Comparison of ENCODE assay signal across 17 mouse cellular contexts in the genomic region with DNA sequence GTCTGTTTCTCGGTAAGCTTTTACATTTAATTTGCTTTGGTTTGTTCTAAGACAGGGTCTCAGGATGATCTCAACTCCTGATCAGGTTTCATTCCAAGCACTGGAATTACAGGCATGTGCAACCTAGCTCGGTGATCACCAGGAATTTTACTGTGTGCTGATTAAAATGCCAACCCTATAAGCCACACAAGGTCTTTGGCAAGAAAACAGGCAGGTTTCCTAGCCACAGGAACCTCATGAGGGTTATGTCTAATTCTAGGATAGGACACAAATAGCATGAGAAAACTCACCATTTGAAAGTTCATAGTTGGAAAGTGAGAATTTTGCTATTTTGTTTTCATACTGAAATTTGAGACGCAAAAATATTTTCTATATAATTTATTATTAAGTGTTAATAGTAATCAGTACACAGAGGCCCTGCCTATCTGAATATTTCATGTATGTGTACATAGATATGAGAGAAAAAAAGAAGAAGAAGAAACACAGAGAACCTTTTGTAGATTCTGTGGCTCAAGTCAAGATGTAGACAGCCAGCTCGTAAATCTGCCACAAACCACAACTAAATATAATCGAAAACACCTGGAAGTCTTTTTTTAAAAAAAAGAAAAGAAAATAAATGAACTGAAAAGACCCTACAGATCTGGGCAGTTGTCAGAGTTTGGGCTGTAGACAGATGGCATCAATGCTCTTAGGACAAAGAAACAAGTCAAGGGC. TPM values are rescaled to one million over a fixed set of nuclear protein-coding genes. Genes with fewer than 3 reads are reported as not detected.
A peak's percentile ranks its signal among the peaks of the same experiment; 100 is the strongest.
DNase-seq lines count a peak whose midpoint lies in the region; ATAC-seq and TF ChIP-seq lines count a peak whose summit lies in the region.
"Had no signal": no experiment of that assay in that cellular context is flagged by ENCODE, and none has a peak within 500 bp of the region (broad histone marks: within the 10 kb centered on the region; RNA-seq: fewer than 3 reads in every experiment).

No protein-coding gene starts in this region.

- TF ChIP-seq POLR2A in lung, adult 2 months (IDR thresholded peaks at IDR 0.05; ENCODE audit: borderline replicate concordance, extremely low read depth, low read depth, low read length), result no peak
- TF ChIP-seq POLR2A in embryonic fibroblast, embryonic 13.5 days (IDR thresholded peaks at IDR 0.05; ENCODE audit: low read depth, low read length), result no peak

- no peak overlapping the region for H3K4me3 ChIP-seq in embryonic facial prominence, embryonic 14.5 days (ENCODE audit: low read depth, low read length)
- H3K4me3 ChIP-seq in embryonic facial prominence, embryonic 10.5 days, result no peak overlapping the region
- no peak overlapping the region for H3K4me3 ChIP-seq in lung, embryonic 16.5 days (ENCODE audit: low read length)
- H3K4me3 ChIP-seq in lung, adult 2 months (replicated peaks; ENCODE audit: extremely low read depth, low read depth, low read length), result no peak overlapping the region
- H3K4me3 ChIP-seq in embryonic fibroblast, embryonic 13.5 days (ENCODE audit: insufficient read depth, low read length), result no peak overlapping the region
- H3K4me3 ChIP-seq in forebrain, embryonic 10.5 days, result no peak overlapping the region
- H3K4me3 ChIP-seq: forebrain, embryonic 12.5 days; hindbrain, embryonic 13.5 days; kidney, embryonic 15.5 days; midbrain, embryonic 13.5 days had no signal

- H3K9me3 ChIP-seq in embryonic facial prominence, embryonic 14.5 days (ENCODE audit: control insufficient read depth, low read length), result no peaks in the 10 kb centered on the region
- H3K9me3 ChIP-seq in embryonic facial prominence, embryonic 10.5 days, result no peaks in the 10 kb centered on the region
- H3K9me3 ChIP-seq in lung, embryonic 16.5 days (ENCODE audit: control insufficient read depth, low read length), result no peaks in the 10 kb centered on the region
- no peaks in the 10 kb centered on the region for H3K9me3 ChIP-seq in forebrain, embryonic 10.5 days
- H3K9me3 ChIP-seq: forebrain, embryonic 12.5 days; hindbrain, embryonic 13.5 days; kidney, embryonic 15.5 days; midbrain, embryonic 13.5 days had no signal

- H3K27ac ChIP-seq in embryonic facial prominence, embryonic 14.5 days (replicated peaks; ENCODE audit: low read depth, low read length), result no peak overlapping the region
- H3K27ac ChIP-seq in embryonic facial prominence, embryonic 10.5 days (replicated peaks), result no peak overlapping the region
- peak overlapping the region; percentile 52 for H3K27ac ChIP-seq in lung, embryonic 16.5 days (ENCODE audit: low read length)
- peak overlapping the region; percentile 71 for H3K27ac ChIP-seq in embryonic fibroblast, embryonic 13.5 days (ENCODE audit: insufficient read depth, low read length)
- H3K27ac ChIP-seq in forebrain, embryonic 10.5 days, result no peak overlapping the region
- H3K27ac ChIP-seq: forebrain, embryonic 12.5 days; hindbrain, embryonic 13.5 days; kidney, embryonic 15.5 days; midbrain, embryonic 13.5 days had no signal

- no peak for ATAC-seq in embryonic facial prominence, embryonic 14.5 days (ENCODE audit: low read depth)
- ATAC-seq in lung, embryonic 16.5 days (ENCODE audit: low read depth), result no peak
- ATAC-seq: inflammation-experienced regulatory T-cells, adult 6 months; midbrain, embryonic 13.5 days had no signal

- DNase-seq in embryonic facial prominence, embryonic 14.5 days (ENCODE audit: low spot score), result peak; percentile 32
- DNase-seq in embryonic facial prominence, embryonic 10.5 days (ENCODE audit: low spot score), result no peak
- no peak for DNase-seq in lung, adult 2 months
- no peak for DNase-seq in heart, postnatal 36 days
- DNase-seq in forebrain, embryonic 10.5 days (ENCODE audit: extremely low spot score, low spot score), result no peak
- DNase-seq in retina, postnatal 1 day, result no peak
- DNase-seq: adrenal gland, postnatal 36 days; cerebellum, adult 9-10 months; left cerebral cortex, postnatal 4 days; thymus, postnatal 25 days had no signal

- no peaks in the 10 kb centered on the region for H3K36me3 ChIP-seq in embryonic facial prominence, embryonic 14.5 days (ENCODE audit: control insufficient read depth, insufficient read depth, low read length)
- H3K36me3 ChIP-seq in embryonic facial prominence, embryonic 10.5 days (replicated peaks), result no peaks in the 10 kb centered on the region
- no peaks in the 10 kb centered on the region for H3K36me3 ChIP-seq in lung, embryonic 16.5 days (ENCODE audit: control insufficient read depth, insufficient read depth, low read length)
- no peaks in the 10 kb centered on the region for H3K36me3 ChIP-seq in forebrain, embryonic 10.5 days (replicated peaks)
- H3K36me3 ChIP-seq: forebrain, embryonic 12.5 days; hindbrain, embryonic 13.5 days; kidney, embryonic 15.5 days; midbrain, embryonic 13.5 days had no signal

- no peaks in the 10 kb centered on the region for H3K27me3 ChIP-seq in embryonic facial prominence, embryonic 14.5 days (replicated peaks; ENCODE audit: control insufficient read depth, insufficient read depth, low read length)
- no peaks in the 10 kb centered on the region for H3K27me3 ChIP-seq in embryonic facial prominence, embryonic 10.5 days (replicated peaks; ENCODE audit: low read depth, poor library complexity, severe bottlenecking)
- no peaks in the 10 kb centered on the region for H3K27me3 ChIP-seq in lung, embryonic 16.5 days (ENCODE audit: control insufficient read depth, insufficient read depth, low read depth, low read length)
- no peaks in the 10 kb centered on the region for H3K27me3 ChIP-seq in forebrain, embryonic 10.5 days (ENCODE audit: poor library complexity, severe bottlenecking)
- H3K27me3 ChIP-seq: forebrain, embryonic 12.5 days; hindbrain, embryonic 13.5 days; kidney, embryonic 15.5 days; midbrain, embryonic 13.5 days had no signal

- TF ChIP-seq CTCF in lung, adult 2 months (IDR thresholded peaks at IDR 0.05; ENCODE audit: insufficient read depth, low read length), result no peak
- no peak for TF ChIP-seq CTCF in embryonic fibroblast, embryonic 13.5 days (IDR thresholded peaks at IDR 0.05; ENCODE audit: borderline replicate concordance, insufficient read depth, low read length)

- H3K9ac ChIP-seq in embryonic facial prominence, embryonic 14.5 days (ENCODE audit: low read depth, low read length), result no peak overlapping the region
- no peak overlapping the region for H3K9ac ChIP-seq in lung, embryonic 16.5 days (ENCODE audit: low read length)
- H3K9ac ChIP-seq: forebrain, embryonic 12.5 days; hindbrain, embryonic 13.5 days; kidney, embryonic 15.5 days; midbrain, embryonic 13.5 days had no signal

- WGBS in embryonic facial prominence, embryonic 14.5 days, result 49% methylated on average over 5 of the region's 5 CpGs
- 67% methylated on average over 5 of the region's 5 CpGs for WGBS in embryonic facial prominence, embryonic 10.5 days
- WGBS in lung, embryonic 16.5 days, result 58% methylated on average over 5 of the region's 5 CpGs
- WGBS in lung, adult 2 months, result 72% methylated on average over 5 of the region's 5 CpGs
- WGBS in forebrain, embryonic 10.5 days, result 74% methylated on average over 5 of the region's 5 CpGs

- H3K4me2 ChIP-seq in embryonic facial prominence, embryonic 14.5 days (ENCODE audit: low read depth, low read length), result no peak overlapping the region
- H3K4me2 ChIP-seq in lung, embryonic 16.5 days (ENCODE audit: low read depth, low read length), result no peak overlapping the region
- H3K4me2 ChIP-seq: forebrain, embryonic 12.5 days; hindbrain, embryonic 13.5 days; kidney, embryonic 15.5 days; midbrain, embryonic 13.5 days had no signal

- H3K4me1 ChIP-seq in embryonic facial prominence, embryonic 14.5 days (ENCODE audit: control insufficient read depth, insufficient read depth, low read length), result no peaks in the 10 kb centered on the region
- peaks cover 4% of the 10 kb centered on the region; the same call in 1 of the 2 replicates for H3K4me1 ChIP-seq in embryonic facial prominence, embryonic 10.5 days
- H3K4me1 ChIP-seq in lung, embryonic 16.5 days (replicated peaks; ENCODE audit: control insufficient read depth, insufficient read depth, low read length), result 0 out of 2 replicates have a peak, but pooled peaks cover 9% of the 10 kb centered on the region
- no peaks in the 10 kb centered on the region for H3K4me1 ChIP-seq in lung, adult 2 months (ENCODE audit: control insufficient read depth, insufficient read depth, low read length)
- peaks cover 11% of the 10 kb centered on the region for H3K4me1 ChIP-seq in embryonic fibroblast, embryonic 13.5 days (ENCODE audit: control insufficient read depth, insufficient read depth, low read length)
- no peaks in the 10 kb centered on the region for H3K4me1 ChIP-seq in forebrain, embryonic 10.5 days
- H3K4me1 ChIP-seq: forebrain, embryonic 12.5 days; hindbrain, embryonic 13.5 days; kidney, embryonic 15.5 days; midbrain, embryonic 13.5 days had no signal

- intact Hi-C loops in heart, postnatal 36 days (cut with DNase I), result no loop called here

RNA-seq across cellular contexts. Expression of a gene that starts 58.6 kb away (rescaled TPM):
- 36.0 and 42.1 TPM in 2 replicates for polyA plus RNA-seq in embryonic facial prominence, embryonic 14.5 days (2014; fragmentation: Nextera tagmentation; extraction: Ambion mirVana)
- 19.4 and 19.5 TPM in 2 replicates for polyA plus RNA-seq in embryonic facial prominence, embryonic 10.5 days (2016; fragmentation: Nextera tagmentation; extraction: Ambion mirVana)
- 9.9 TPM in 2 replicates for polyA plus RNA-seq in lung, embryonic 16.5 days (2015; fragmentation: Nextera tagmentation; extraction: Ambion mirVana)
- polyA plus RNA-seq in lung, adult 2 months (2012; rRNA removed), result 2.0 and 2.9 TPM in 2 replicates
- 47.5 and 54.7 TPM in 2 replicates for polyA plus RNA-seq in embryonic fibroblast, embryonic 13.5 days (2011; ENCODE audit: insufficient read length, low read depth, missing spikeins)
- total RNA-seq in heart, postnatal 36 days (2021), result 1 to 10 TPM; 2.4 to 4.3 TPM
- 14.1 and 15.9 TPM in 2 replicates for polyA plus RNA-seq in forebrain, embryonic 10.5 days (2016; fragmentation: Nextera tagmentation; extraction: Ambion mirVana)

Comparison
In these comparisons a context has a peak if more than half of its experiments do, and no peak if none do; other contexts are left out.
1. H3K27ac ChIP-seq: peak in lung, embryonic 16.5 days (single experiment) and embryonic fibroblast, embryonic 13.5 days (single experiment); none in embryonic facial prominence, embryonic 14.5 days (single experiment), embryonic facial prominence, embryonic 10.5 days (single experiment) and forebrain, embryonic 10.5 days (single experiment).